Mouse (Mus musculus) heart, adult 9 months (tissue): ENCODE measurements around the gene Prkcb.

Source experiments
- DNase-seq, 2 experiments: peaks; one replicate each; pipeline ENCODE4 v3.0.0; 2022; ENCODE audit warnings: low spot score in 2 of 2

The Prkcb gene

DNA sequence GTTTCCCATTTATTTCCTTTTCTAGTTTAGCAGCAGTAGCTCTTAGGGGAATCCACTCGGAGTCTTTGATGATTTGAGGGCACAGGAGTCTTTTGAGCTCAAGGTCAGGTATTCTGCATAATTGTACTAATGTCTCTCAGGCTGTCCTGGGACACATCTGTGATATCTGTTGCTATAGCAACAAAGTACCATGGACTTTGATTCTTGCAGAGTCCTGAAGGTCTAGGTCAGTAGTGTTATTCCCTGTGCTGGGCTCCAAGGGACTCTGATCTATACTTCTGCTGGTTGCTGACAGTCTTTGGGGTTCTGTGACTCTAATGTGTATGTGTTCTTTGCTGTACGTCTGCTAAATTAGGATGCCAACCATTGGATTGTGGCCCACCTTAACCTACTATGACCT lies 171.5 kb downstream of the Prkcb start:
- no peak for DNase-seq

GRCm38 (mm10) chr7:122465823-122466549 lies 177.4 kb downstream of the Prkcb start:
- DNase-seq = no peak

DNA sequence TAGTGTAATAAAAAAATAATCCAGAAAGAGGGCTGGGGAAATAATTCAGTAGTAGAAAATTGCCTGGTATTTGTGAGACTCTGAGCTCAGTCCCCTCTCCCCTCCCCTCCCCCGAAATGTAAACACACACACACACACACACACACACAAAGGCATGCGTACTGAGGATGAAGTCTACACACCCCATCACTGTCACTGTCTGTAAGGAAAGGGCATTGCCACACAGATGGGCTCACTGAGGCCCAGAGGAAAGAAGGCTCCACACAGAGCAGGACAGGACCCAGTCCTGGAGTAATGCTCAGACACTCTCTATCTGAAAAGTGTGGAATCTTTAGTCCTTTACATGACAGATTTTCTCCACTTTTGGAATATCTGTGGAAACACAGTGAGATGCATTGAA lies 178.2 kb downstream of the Prkcb start:
- no peak for DNase-seq

GRCm38 (mm10) chr7:122467831-122468230 lies 179.3 kb downstream of the Prkcb start:
- no peak for DNase-seq

DNA sequence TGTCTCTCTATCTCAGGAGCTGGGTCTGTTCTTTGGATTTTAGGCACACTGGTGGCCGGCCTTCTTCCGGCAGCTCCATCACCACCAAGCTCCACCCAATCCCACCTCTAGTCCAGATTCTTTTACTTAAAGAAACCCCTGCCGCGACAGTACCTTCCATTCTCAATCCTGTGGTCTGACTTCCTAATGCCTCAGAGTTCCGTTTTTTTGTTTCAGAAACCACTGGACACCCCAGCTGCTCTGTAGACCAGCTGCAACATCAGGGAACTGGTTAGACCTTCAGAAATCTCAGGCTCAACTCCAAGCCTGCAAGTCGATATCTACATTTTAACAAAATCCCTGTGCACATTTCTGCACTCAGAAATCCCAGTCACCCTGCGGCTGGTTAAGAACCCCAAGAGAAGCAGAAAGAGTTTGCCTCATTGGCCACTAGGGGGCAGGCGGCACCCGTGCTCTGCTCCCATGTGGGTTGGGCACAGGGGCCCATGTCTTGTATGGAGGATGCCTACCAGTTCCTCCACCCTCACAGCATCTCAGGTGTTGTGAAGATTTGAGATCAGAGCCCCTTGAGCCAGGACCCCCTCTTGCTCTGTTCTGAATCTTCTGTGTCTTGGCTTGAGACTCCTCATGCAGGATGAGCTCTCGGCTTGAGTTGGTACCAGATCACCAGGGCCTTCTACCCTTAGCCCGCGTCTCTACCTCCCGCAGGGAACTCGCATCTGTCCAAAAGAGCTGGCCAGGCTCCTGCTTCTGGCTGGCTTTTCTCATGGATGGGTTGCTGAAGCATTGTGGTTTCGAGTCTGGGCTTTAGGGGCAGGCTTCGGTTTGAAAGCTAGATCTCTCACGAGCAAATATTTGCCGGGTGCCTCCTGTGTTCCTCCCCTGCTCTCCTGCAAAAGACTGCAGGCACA lies 182.1 kb downstream of the Prkcb start:
- peak; percentile 23 to 40 for DNase-seq

DNA sequence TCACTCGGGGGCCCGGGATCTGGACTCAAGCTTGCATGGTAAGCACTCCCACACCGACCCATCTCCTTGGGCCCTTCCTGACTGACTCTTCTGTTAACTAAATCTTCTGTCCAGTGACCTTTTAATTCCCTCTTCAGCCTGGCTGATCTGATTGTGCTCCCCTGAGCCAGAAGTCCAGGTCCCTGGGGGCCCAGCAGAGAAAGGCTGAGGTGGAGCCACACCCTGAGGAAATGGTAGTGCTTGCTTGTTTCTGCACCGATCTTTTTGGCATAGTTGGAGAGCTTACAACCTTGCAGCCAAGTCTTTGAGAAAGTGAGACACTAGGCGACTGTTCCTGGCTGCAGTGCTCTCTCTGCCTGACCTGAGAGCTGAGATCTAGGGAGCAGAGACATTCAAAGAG lies 183.7 kb downstream of the Prkcb start:
- peak; percentile 26 to 65 for DNase-seq

GRCm38 (mm10) chr7:122475038-122475437 lies 186.5 kb downstream of the Prkcb start:
- no peak for DNase-seq

DNA sequence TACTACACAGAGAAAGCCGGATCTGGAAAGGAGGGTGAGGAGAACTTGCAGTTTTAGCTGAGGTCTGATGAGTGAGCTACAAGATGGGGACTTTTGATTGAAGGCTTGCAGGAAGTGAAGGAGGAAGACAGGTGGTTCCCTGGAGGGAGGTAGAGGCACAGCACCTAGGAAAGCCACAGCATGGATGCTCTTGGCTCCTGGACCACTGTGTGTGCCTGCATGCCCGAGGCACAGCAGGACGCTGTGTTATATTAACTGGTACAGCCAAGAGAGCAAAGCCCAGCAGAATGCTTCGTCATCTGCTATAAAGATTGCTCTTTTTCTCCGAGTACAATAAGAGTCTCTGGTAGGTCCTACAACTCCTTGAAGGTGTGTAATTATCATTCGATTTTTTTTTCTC lies 188.1 kb downstream of the Prkcb start:
- DNase-seq = no peak

GRCm38 (mm10) chr7:122477118-122477517 lies 188.6 kb downstream of the Prkcb start:
- DNase-seq = no peak

DNA sequence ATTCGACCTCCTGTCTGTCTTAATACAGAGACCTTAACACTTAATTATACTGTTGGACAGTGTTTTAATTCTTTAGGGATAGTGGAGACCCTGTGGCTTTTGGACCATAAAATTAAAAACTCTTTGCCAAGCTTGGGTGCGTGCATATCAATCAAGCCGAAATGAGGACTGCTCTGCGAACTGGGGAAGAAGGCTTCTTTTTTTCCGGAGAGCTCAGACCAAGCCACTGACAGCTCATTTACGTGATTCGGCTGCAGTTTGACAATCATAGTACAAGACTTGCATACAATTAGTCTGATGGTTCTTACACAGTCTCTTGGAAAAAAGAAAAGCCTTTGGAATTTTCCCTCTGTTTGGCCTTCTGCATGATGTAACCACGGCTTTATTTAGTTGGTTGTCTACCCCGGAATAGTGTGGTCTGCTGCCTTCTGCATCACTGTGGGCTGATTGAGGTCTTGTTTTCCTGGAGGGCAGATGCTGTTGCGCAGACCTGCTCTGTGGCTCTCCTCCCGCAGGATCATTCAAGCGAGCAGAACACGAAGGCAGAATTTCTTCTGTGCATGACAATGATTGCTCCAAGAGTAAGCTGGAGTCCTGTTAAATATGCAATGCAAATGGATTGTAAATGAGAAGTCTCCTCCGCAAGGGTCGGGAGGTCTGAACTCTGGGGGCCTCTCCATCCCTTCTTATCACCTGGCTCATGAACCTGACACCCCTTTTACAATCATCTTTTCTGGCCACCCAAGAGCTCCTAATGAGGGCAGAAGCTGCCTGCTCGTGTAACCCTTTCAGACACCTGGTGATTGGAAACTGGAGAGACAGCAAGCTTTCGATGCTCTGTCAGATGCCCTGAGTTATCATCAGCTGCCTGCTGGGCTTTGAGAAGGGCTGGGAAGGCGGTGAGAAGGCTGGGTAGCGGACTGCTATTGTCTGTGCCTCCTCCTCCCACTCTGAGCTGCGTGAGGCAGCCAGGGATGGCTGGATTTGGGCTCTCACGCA lies 189.3 kb downstream of the Prkcb start:
- no peak for DNase-seq

- no peak for DNase-seq
Measured at GRCm38 (mm10) chr7:122483949-122484348, 195.4 kb downstream of the Prkcb start.

GRCm38 (mm10) chr7:122487929-122488571 lies 199.5 kb downstream of the Prkcb start:
- DNase-seq = no peak

- DNase-seq = no peak
Measured at GRCm38 (mm10) chr7:122492041-122492440, 203.5 kb downstream of the Prkcb start.

DNA sequence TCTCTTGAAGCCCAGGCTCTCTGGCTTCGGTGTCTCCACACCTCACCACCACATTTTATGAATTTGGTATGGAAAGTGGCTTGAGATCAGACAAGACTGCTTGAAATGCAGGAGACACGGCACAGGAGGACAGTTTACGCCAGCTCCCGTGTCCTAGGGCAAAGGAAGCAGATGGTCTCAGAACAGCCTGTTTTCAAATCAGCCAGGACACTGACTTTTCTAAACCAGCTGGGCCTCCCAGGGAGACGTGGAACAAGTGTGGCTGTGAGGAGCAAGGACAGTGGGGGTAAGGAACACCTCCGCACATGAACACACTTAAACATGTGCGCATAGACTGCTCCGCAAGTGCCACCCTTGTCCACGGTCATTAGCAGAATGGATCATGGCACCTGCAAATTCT lies 204.4 kb downstream of the Prkcb start:
- DNase-seq = no peak

DNA sequence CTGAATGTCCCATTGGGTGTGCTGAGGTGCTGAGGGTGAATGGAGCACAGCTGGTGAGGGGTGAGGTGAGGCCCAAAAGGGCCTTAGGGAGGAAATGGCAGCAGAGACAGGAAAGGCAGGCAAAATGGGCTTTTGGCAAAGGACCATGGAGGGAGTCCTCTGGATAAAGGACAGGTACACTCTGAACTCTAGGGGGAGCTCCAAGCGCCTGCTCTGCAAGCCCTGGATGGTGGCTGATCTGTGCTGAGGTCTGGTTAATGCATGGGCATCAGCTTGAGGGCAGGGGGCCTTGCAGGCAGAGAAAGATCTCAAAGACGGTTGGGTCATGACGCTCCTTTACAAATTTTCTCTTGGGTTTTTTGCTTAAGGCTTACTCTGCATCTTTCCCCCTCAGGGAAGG lies 205.5 kb downstream of the Prkcb start:
- no peak for DNase-seq

DNA sequence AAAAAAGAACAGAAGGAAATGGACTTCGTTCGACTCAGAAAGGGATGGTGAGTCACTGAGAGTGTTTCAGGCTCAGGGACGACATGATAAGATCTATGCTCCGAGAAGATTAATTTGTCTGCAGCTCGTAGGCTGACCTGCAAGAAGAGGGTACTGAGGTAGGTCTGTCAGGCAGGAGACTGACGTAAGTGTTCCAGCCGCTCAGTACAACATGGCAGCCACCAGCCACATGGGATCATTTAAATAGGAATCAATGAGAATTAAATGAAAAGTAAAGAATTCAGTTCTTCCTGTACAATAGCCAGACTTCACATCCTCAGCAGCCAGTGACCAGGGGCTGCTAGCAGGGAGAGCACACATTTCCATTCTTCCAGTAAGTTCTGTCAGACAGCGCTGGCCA lies 209.0 kb downstream of the Prkcb start:
- no peak for DNase-seq

DNA sequence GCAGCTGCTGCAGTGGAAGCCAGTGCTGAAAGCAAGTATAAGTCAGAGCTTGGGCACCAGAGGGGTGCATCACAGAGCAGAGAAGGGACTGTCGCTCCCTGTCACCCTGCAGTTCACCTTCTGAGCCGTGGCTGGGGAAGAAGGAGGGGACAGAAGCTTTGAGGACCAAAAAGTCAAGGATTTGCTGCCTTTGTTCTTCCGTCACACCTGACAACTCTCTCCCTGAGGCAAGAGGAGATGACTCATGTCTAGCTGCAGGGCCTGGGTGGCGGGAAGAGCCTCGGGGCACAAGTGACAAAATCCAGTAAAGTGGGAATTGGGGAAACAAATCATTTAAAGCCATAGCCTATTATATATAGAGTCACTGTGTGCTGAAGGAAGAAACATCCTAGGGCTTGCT lies 209.9 kb downstream of the Prkcb start:
- DNase-seq = no peak

- no peak for DNase-seq
Measured at GRCm38 (mm10) chr7:122499743-122500597, 211.4 kb downstream of the Prkcb start.

- no peak for DNase-seq
Measured at GRCm38 (mm10) chr7:122506467-122506866, 217.9 kb downstream of the Prkcb start.

GRCm38 (mm10) chr7:122509903-122510302 lies 221.4 kb downstream of the Prkcb start:
- no peak for DNase-seq
